Mouse (Mus musculus) G1E (cell line): Measurements from ENCODE around the gene Cdk5rap1.

Experiments
- CTCF ChIP-seq: IDR thresholded peaks from 2 replicates; pipeline ENCODE4 v1.5.1; 2012; ENCODE audit warnings: low read depth, low read length, inconsistent platforms, mixed read lengths
- GATA1 ChIP-seq: IDR thresholded peaks from 2 replicates; pipeline ENCODE4 v1.6.1; 2012; ENCODE audit warnings: borderline replicate concordance, low read length, inconsistent platforms, mixed read lengths
- POLR2AphosphoS5 ChIP-seq: IDR thresholded peaks from 2 replicates; pipeline ENCODE4 v1.6.1; 2012; ENCODE audit warnings: low read depth, low read length, inconsistent platforms; ENCODE audit not compliant: insufficient replicate concordance
- TAL1 ChIP-seq: conservative IDR thresholded peaks from 2 replicates; pipeline ENCODE4 v1.6.1; 2012; ENCODE audit warnings: low read depth, low read length, inconsistent platforms, mixed read lengths

- TF ChIP-seq GATA1 (no peak), CTCF (no peak), TAL1 (no peak), POLR2AphosphoS5 (no peak)
Observed at GRCm38 (mm10) chr2:154372842-154373500, at the start of gene Cdk5rap1.
